Mouse (Mus musculus) cortical plate, adult 2 months (tissue): Measurements from ENCODE around the gene Ldlrad2. TPM values are rescaled to one million over a fixed set of nuclear protein-coding genes. Genes with fewer than 3 reads are reported as not detected.

ENCODE experiments used
- H3K27ac ChIP-seq: fragments of 200-500 bp; 2 replicates; pipeline ENCODE4 v1.5.1; 2012; ENCODE audit warnings: low read length, control low read depth, inconsistent platforms; ENCODE audit not compliant: insufficient read depth
- H3K4me1 ChIP-seq: fragments of 200-500 bp; 2 replicates; pipeline ENCODE4 v1.6.1; 2011; ENCODE audit warnings: low read length; ENCODE audit not compliant: control insufficient read depth, insufficient read depth
- H3K4me3 ChIP-seq: fragments of 200-500 bp; 2 replicates; pipeline ENCODE4 v1.5.1; 2011; ENCODE audit warnings: mild to moderate bottlenecking, low read length, control low read depth; ENCODE audit not compliant: insufficient read depth
- CTCF ChIP-seq: fragments of 200-500 bp; IDR thresholded peaks from 2 replicates; pipeline ENCODE4 v1.5.1; 2011; ENCODE audit warnings: mild to moderate bottlenecking, control low read depth, low read length; ENCODE audit not compliant: insufficient read depth; ENCODE audit errors: extremely low read depth
- POLR2A ChIP-seq: fragments of 200-500 bp; IDR thresholded peaks from 2 replicates; pipeline ENCODE4 v1.6.1; 2011; ENCODE audit warnings: mild to moderate bottlenecking, low read length, control low read depth; ENCODE audit not compliant: insufficient read depth; ENCODE audit errors: extremely low read depth
- polyA plus RNA-seq: library from polyadenylated mRNA; depleted of rRNA; stranded (reverse); fragments of >200 nt; gene quantifications from 2 replicates; pipeline ENCODE4 v1.2.3, GENCODE M21; 2012

Gene Ldlrad2
- polyA plus RNA-seq, 1 experiment = not detected

- no peak for TF ChIP-seq POLR2A
- TF ChIP-seq CTCF = no peak
- Histone ChIP-seq H3K27ac (no peak overlapping the region), H3K4me3 (no peak overlapping the region), H3K4me1 (no peaks in the 10 kb centered on the region; the same call in 1 of the 2 replicates)
Measured at GRCm38 (mm10) chr4:137577486-137577885, 3.1 kb upstream of the Ldlrad2 start.

GRCm38 (mm10) chr4:137569873-137570272 is 4.5 kb downstream of the Ldlrad2 start:
- TF ChIP-seq CTCF = no peak
- no peak for TF ChIP-seq POLR2A
- H3K4me1 ChIP-seq = no peaks in the 10 kb centered on the region
- no peak overlapping the region for H3K4me3 ChIP-seq
- H3K27ac ChIP-seq = no peak overlapping the region

- no peak overlapping the region for H3K4me3 ChIP-seq
- H3K4me1 ChIP-seq = no peaks in the 10 kb centered on the region
- TF ChIP-seq POLR2A = no peak
- no peak overlapping the region for H3K27ac ChIP-seq
Measured at GRCm38 (mm10) chr4:137556673-137557210, 17.6 kb downstream of the Ldlrad2 start.

DNA sequence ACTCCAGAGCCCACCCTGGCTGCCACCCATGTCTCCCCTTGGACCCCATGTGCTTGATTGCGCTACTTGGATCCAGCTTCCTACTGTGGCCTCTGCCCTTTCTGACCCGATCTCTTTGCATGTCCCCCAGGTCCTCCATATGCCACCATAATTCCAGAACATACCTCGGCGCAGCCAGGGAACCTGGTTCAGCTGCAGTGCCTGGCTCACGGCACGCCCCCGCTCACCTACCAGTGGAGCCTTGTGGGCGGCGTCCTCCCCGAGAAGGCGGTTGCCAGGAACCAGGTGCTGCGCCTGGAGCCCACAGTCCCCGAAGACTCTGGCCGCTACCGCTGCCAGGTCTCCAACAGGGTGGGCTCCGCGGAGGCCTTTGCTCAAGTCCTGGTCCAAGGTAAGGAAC is 20.9 kb downstream of the Ldlrad2 start:
- Histone ChIP-seq H3K4me1 (no peaks in the 10 kb centered on the region), H3K4me3 (no peak overlapping the region), H3K27ac (no peak overlapping the region)
- no peak for TF ChIP-seq CTCF
- no peak for TF ChIP-seq POLR2A

DNA sequence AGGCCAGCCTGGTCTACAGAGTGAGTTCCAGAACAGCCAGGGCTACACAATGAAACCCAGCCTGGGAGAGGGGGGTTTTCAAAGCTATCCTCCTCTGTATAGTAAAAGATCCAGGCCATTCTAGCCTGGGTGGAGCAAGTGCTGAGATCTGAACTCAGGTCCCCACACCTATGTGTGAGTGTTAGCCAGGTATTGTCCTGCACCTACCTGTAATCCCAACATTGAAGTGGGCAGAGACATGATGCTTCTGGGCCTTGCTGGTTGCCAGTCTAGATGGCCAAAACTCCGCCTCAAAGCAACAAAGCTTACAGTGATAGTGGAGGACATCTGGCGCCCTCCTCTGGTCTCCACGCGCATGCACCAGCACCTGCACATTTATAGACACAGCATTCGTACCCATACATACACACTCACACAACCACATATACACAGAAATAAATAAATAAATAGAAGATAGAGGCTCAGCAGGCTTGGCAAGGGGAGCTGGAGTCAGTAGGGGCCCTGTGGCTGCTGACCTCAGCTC is 28.3 kb downstream of the Ldlrad2 start:
- Histone ChIP-seq H3K4me3 (no peak overlapping the region), H3K27ac (no peak overlapping the region), H3K4me1 (no peaks in the 10 kb centered on the region)
- TF ChIP-seq CTCF (peak; percentile 73), POLR2A (no peak)

GRCm38 (mm10) chr4:137545568-137545967 is 28.8 kb downstream of the Ldlrad2 start:
- TF ChIP-seq CTCF = no peak
- TF ChIP-seq POLR2A = no peak
- no peaks in the 10 kb centered on the region for H3K4me1 ChIP-seq
- no peak overlapping the region for H3K27ac ChIP-seq
- H3K4me3 ChIP-seq = no peak overlapping the region

GRCm38 (mm10) chr4:137542968-137543367 is 31.4 kb downstream of the Ldlrad2 start:
- no peak for TF ChIP-seq POLR2A
- TF ChIP-seq CTCF = no peak
- H3K4me1 ChIP-seq = no peaks in the 10 kb centered on the region
- H3K4me3 ChIP-seq = no peak overlapping the region
- H3K27ac ChIP-seq = no peak overlapping the region

- Histone ChIP-seq H3K27ac (no peak overlapping the region), H3K4me1 (no peaks in the 10 kb centered on the region), H3K4me3 (no peak overlapping the region)
- no peak for TF ChIP-seq POLR2A
- no peak for TF ChIP-seq CTCF
Measured at GRCm38 (mm10) chr4:137540356-137540755, 34.0 kb downstream of the Ldlrad2 start.

DNA sequence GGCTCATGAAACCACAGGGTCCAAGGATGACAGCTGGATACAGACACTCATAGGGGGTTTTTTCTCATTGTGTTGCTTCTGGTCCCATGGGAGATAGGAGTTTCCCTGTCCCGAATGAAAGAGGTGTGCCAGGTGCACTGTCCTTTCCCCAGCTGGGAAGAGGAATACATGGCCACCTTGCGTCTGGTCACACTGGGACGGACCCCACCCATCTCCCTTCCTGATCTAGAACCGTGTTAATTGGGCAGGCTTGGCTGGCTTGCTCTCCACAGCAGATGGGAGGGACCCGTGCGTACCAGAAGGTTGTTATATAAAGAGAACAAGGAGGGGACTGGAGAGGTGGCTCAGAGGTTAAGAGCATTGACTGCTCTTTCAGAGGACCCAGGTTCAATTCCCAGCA is 46.5 kb downstream of the Ldlrad2 start:
- H3K27ac ChIP-seq = no peak overlapping the region

GRCm38 (mm10) chr4:137527368-137527767 is 47.0 kb downstream of the Ldlrad2 start:
- no peak overlapping the region for H3K4me3 ChIP-seq
- H3K4me1 ChIP-seq = no peaks in the 10 kb centered on the region
- no peak for TF ChIP-seq CTCF
- no peak for TF ChIP-seq POLR2A
- H3K27ac ChIP-seq = no peak overlapping the region

More for the DNA sequence above, 46.5 kb downstream of the Ldlrad2 start:
- TF ChIP-seq POLR2A = no peak
- no peak for TF ChIP-seq CTCF
- no peaks in the 10 kb centered on the region for H3K4me1 ChIP-seq
- no peak overlapping the region for H3K4me3 ChIP-seq
